Mouse (Mus musculus) T-helper 17 cell (primary cell): ENCODE results near the gene Fah.

Experiments used
- in situ Hi-C, 2 experiments: fragments of 300-600 bp; cut with MboI, MseI; formaldehyde crosslinking; loops; 1 replicate in 1 of 2; 2 replicates in 1 of 2; pipeline ENCODE4 v1.15.1; 2025; ENCODE audit warnings: high pct_unique_total_duplicates in 2 of 2

Gene Fah

GRCm38 (mm10) chr7:84606293-84606749 is at the start of gene Fah:
Fah (minus strand) TSS chr7:84606722.
- in situ Hi-C loops, result no loop called here

- in situ Hi-C loops, result loop anchor here in 1 of 2 experiments (5.0 to 25.0 kb wide), 2 partner anchors 55 to 765 kb away; partner anchors contain the start of genes Mesd and Tlnrd1
Measured at GRCm38 (mm10) chr7:84652740-84653139, 46.2 kb upstream of the Fah start.

GRCm38 (mm10) chr7:84651987-84652321 is 45.4 kb upstream of the Fah start:
- in situ Hi-C loops, result loop anchor here in 1 of 2 experiments (5.0 to 25.0 kb wide), 2 partner anchors 55 to 765 kb away; partner anchors contain the start of genes Mesd and Tlnrd1

- in situ Hi-C loops, result loop anchor here in 1 of 2 experiments (5.0 to 25.0 kb wide), 2 partner anchors 54 to 764 kb away; partner anchors contain the start of genes Mesd and Tlnrd1
Measured at GRCm38 (mm10) chr7:84651303-84651986, 44.9 kb upstream of the Fah start.

GRCm38 (mm10) chr7:84649016-84649415 is 42.5 kb upstream of the Fah start:
- in situ Hi-C loops, result no loop called here

- in situ Hi-C loops, result no loop called here
Measured at GRCm38 (mm10) chr7:84646256-84646655, 39.7 kb upstream of the Fah start.

GRCm38 (mm10) chr7:84643270-84643998 is 36.9 kb upstream of the Fah start:
- in situ Hi-C loops, result no loop called here

- in situ Hi-C loops, result no loop called here
Measured at GRCm38 (mm10) chr7:84642159-84642928, 35.8 kb upstream of the Fah start.

- in situ Hi-C loops, result loop anchor here in 1 of 2 experiments (10.0 kb wide), 1 partner anchor 1872 kb away; no protein-coding TSS in a partner anchor
Measured at GRCm38 (mm10) chr7:84636939-84637338, 30.4 kb upstream of the Fah start.

GRCm38 (mm10) chr7:84631878-84632277 is 25.4 kb upstream of the Fah start:
- in situ Hi-C loops, result loop anchor here in 1 of 2 experiments (10.0 kb wide), 1 partner anchor 1867 kb away; no protein-coding TSS in a partner anchor

- in situ Hi-C loops, result no loop called here
Measured at GRCm38 (mm10) chr7:84623718-84624117, 17.2 kb upstream of the Fah start.

- in situ Hi-C loops, result no loop called here
Measured at GRCm38 (mm10) chr7:84620956-84621355, 14.4 kb upstream of the Fah start.

- in situ Hi-C loops, result no loop called here
Measured at GRCm38 (mm10) chr7:84618951-84619350, 12.4 kb upstream of the Fah start.

GRCm38 (mm10) chr7:84612445-84612844 is 5.9 kb upstream of the Fah start:
- in situ Hi-C loops, result no loop called here

- in situ Hi-C loops, result no loop called here
Measured at GRCm38 (mm10) chr7:84611609-84612008, 5.1 kb upstream of the Fah start.

GRCm38 (mm10) chr7:84605704-84606292 is 724 bp downstream of the Fah start:
- in situ Hi-C loops, result no loop called here

- in situ Hi-C loops, result no loop called here
Measured at GRCm38 (mm10) chr7:84605033-84605687, 1.4 kb downstream of the Fah start.

GRCm38 (mm10) chr7:84604501-84604900 is 2.0 kb downstream of the Fah start:
- in situ Hi-C loops, result loop anchor here in 1 of 2 experiments (5.0 kb wide), 1 partner anchor 88 kb away; no protein-coding TSS in a partner anchor

- in situ Hi-C loops, result loop anchor here in 1 of 2 experiments (5.0 kb wide), 1 partner anchor 91 kb away; no protein-coding TSS in a partner anchor
Measured at GRCm38 (mm10) chr7:84601331-84601730, 5.2 kb downstream of the Fah start.

- in situ Hi-C loops, result loop anchor here in 1 of 2 experiments (5.0 kb wide), 1 partner anchor 92 kb away; no protein-coding TSS in a partner anchor
Measured at GRCm38 (mm10) chr7:84600631-84601030, 5.9 kb downstream of the Fah start.
